Mouse (Mus musculus) left cerebral cortex, adult 9 months (tissue): Measurements from ENCODE around the gene Fam83c.

Source experiments
- DNase-seq, 2 experiments: peaks; one replicate each; pipeline ENCODE4 v3.0.0; 2022; ENCODE audit warnings: low spot score in 2 of 2

Gene Fam83c

DNA sequence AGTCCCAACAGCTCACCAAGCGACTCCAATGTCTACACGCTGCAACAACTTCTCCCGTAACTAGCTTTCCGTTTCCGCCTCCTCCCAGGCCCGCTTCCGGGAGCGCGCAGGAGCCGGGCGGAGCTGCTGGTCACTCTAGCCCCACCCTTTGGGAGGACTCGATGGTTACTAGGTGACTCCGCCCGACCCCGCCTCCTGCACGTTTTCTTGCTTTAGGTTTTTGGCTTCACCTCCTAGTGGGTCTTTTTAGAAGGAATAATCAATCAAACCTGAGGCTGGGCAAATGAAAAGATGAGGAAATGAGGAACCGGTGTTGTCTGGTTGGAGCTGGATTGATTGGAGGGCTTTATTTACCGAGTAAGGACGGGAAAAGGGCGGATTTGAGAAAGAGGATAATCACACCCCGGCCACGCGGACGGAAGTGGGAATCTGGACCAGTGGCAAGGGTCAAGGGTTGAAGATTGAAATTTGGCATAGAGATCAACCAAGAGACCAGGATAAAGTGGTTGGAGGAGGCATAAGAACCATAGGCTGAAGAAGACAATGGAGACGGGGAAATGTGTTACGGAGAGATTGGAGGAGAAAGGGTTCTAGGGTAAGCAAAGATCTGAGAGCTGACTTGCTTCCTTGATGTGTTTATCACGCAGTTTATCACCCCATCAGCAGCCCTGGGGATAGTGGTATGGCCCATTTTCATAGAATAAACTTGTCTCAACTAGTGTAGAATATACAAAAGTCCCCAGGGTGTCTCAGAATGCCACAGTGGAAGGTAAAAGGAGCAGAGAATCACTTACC, 7.8 kb downstream of the Fam83c start, which contains the start of gene Eif6:
Gene Eif6 (minus strand): TSS at position 296 of the 795 bp plus-strand sequence.
- peak in 1 of 2 experiments; percentile 80 for DNase-seq

GRCm38 (mm10) chr2:155825904-155826629, 8.6 kb downstream of the Fam83c start:
- no peak for DNase-seq

GRCm38 (mm10) chr2:155823722-155824121, 10.9 kb downstream of the Fam83c start:
- no peak for DNase-seq

DNA sequence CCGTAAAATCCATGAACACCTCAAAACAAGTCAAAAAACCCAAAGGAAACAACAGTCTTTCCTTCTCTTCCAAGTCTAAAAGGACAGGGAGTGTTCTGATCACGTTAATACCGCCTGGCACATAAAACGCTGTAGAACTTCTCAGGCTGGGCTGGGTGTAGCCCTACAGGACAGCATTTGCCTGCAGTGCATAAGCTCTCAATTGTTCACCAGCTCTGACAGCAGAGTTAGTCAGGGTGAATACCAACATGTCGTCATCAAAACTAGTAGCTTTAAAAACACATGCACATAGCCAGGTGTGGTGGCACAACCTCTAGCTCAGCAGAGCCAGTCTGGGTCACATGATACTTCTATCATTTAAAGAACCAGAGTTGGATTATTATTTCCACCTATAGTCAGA, 13.9 kb downstream of the Fam83c start:
- DNase-seq, result no peak

DNA sequence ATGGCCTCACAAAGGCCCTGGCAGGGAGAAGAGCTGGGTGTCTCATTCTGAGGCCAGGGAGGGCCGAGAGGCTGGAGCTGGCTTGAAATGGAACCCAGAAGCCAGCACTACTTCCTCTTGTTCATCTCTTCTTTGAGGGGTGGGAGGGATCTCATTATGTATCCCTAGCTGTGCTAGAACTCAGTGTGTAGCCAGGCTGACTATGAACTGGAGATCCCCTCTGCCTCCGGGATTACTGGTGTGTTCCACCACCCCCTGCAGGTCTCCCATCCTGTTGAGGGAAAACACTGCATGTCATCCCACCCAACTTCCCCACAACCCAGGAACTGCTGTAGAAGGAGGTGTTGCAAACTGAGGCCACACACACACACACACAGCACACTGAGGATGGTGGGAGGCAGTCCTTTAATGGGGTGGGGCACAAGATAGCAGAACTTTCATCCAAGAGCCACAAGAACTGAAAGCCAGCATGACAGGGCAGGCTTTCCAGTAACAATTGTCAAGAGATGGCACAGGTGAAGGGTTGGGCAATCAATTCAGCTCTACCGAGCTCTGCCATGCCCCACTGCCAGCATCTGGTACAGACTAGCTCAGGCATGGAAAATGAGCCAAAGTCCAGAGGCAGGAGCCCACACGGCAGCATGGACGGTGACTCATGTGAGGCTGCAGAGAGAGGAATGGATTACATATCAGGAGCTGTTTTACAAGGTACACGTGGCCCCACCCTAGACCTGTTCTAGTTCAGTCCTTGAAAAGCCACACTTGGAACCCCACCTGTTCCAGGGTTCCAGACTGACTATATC, 15.0 kb downstream of the Fam83c start:
- DNase-seq, result no peak

- no peak for DNase-seq
Measured at GRCm38 (mm10) chr2:155819392-155819448, 15.4 kb downstream of the Fam83c start, which contains the start of gene BC029722. Gene BC029722, minus strand, starts transcription at chr2:155819426.

DNA sequence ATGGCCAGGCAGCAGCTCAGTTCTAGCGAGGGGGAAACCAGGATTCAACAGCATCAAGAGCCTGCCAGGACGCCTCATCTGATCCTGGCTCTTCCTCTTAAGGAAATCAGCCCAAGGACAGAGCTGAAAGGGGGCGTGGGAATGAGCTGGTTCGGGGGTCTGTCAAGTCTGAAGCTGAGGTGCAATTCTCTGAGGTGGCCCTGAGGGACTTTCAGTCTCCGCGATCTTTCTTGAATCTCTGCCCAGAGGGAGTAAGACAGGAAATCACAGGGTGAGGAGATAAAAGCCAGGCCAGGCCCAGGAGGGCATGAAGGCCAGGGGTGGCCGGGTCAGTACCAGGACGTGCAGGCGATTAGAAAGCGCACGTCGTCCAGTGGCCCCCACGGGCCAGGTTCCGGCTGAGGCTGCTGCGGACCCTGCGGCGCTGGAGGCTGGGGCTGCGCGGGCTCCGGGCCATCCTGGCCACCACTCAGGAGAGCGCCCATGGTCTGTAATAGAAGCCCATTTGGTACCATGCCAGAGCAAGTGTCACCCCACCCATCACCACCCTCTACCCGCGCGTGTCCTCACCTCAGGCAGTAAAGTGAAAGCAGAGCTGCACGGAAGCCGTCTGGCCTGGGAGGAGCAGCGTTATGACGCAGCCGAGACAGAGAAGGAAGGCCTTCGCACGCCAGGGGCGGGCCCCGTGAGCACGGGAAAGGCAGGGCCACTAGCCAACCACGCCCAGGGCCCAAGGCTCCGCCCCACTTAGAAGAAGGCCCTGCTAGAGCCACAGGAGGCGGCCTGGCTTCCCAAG, 15.9 kb downstream of the Fam83c start:
- peak; percentile 88 to 96 for DNase-seq

DNA sequence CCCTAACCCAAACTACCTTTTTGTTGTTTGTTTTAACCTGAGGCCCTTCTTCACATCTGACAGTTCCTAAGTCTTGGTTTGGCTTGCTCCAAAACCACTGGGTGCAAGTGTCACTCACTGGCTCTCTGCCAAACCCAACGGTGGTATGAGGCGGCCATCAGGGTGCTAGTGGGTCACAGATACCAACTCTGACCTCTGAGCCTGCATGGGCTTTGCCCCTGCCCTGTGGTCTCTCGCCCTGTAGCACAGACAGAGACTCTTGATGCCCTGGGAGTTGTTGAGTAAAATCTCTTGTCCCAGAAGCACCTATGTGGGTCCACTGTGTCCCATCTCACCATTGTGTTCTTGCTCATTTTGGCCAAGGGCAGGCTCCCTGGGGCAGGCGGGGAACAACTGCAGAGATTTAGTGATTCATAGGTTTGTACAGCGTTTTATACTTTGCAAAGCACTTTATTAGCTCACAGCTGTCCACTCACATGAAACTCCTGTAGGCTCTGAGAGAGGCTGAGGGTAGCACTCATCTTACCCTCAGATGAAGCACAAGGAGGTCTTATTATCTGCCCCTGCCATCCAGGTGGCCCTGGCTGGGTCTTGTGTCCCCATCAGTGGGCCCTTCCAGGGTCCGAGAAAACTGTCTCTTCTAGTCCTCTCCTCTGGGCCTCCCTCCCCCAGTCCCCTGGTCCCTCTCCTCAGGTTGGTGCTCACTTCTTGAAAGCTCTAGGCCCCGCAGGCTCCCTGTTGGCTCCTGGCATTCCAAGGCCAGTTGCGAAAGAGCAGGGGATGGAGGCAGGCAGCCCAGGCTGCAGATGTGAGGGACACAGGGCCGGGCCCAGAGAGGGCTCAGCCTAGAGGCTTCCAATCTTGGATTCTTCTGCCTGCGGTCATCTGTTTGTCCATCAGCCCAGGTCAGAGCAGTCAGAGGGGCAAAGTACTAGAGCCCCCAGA, 17.1 kb downstream of the Fam83c start:
- no peak for DNase-seq

DNA sequence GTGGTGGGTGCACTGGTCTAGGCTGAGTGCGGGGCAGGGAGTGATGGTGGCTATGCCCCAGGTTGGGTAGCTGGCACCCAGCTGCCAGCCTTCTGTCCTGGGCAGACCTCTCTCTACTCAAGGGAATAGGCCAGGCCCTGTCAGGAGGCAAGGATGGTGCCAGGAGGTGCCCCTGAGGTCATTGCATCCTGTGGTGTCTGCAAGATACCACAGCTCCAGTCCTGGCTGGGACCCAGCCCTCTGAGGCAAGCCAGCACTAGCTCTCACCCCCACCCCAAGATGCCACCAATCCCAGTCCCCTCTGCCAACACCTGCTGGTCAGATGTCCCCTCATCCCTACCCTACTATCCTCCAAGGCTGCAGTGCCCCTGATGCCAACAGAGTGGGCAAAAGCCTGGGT, 18.5 kb downstream of the Fam83c start:
- DNase-seq, result no peak

- DNase-seq, result no peak
Measured at GRCm38 (mm10) chr2:155814829-155815228, 19.8 kb downstream of the Fam83c start.

GRCm38 (mm10) chr2:155812637-155813036, 22.0 kb downstream of the Fam83c start:
- DNase-seq, result no peak

- DNase-seq, result peak; percentile 65 to 95
Measured at GRCm38 (mm10) chr2:155811821-155812396, 22.7 kb downstream of the Fam83c start.

DNA sequence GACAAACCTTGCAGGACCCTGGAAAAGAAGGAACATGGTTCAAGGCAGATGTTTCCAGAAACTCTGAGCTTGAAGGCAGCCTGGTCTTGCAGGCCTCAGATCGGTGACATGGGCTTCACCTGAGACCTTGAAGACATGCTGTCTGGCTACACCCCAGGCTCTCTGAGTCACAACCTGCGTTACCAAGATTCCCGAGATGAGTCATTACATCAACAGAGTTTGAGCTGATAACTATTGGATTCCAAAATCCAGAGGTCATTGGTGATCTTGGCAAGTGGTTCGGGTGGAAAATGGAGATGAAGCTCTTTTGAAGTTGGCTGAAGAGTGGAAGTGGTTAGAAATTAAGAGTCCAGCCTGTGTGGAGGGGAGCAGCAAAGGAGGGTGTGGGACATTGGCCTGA, 25.0 kb downstream of the Fam83c start:
- DNase-seq, result no peak

DNA sequence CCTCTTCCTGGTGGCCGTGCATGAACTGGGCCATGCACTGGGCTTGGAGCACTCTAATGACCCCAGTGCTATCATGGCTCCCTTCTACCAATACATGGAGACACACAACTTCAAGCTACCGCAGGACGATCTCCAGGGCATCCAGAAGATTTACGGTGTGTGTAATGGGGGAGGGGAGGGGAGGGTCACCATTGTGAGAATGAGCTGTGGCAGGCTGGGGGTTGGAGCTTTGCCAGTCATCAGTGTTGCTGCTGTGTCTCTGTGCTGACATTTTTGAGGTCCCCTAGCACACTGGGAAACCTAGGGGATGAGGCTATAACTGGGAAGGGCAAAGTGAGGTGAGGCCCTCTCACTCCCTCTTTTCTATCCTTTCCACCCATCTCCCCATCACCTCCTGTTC, 27.2 kb downstream of the Fam83c start:
- DNase-seq, result no peak

GRCm38 (mm10) chr2:155806548-155806947, 28.1 kb downstream of the Fam83c start:
- no peak for DNase-seq

DNA sequence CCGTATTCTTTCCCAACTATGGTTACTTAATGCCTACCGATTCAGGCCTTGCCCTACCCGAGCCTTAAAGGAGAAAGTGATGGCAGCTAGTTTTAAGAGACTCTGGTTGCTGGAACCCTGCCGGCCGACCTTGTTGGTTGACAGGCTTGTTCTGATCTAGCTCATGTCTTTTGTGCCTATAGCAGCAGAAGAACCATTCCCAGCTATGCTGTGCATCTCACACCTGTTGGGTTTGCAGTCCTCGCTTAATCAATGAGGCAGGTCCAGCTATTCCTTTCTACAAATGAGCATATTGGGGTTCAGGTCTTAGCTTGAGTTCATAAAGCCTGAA, 28.8 kb downstream of the Fam83c start:
- DNase-seq, result no peak

DNA sequence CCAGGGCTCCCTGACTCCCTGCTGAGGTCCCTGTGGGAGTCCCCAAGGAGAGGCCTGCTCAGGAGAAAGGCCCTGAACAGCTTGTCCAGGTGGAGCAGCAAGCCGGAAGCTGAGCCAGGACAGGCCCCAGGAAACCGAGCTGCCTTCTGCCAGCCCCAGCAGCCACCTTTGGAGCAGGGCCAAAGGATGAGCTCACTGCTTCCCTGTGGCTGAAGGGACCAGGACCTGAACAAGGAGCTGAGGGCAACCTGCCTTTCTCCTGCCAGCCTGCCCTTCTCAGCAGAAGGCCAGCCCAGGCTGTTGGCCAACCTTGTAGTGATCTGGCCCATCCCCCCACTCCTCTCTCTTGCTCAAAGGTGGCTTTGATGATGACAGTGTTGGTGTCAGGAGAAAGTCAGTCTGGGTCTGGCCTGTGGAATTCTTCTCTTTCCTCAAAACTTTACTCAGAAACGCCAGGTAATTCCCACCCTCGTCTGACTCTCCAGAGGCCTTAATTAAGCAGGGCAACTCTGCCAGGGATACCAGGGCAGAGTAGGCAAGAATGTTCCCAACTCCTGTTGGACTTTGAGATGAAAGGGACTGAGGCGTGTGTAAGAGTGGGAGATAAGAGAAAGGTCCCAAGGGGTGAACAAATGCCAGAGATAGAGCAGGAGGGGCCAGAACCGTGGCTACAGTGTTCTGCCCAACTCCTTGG, 29.3 kb downstream of the Fam83c start:
- no peak for DNase-seq

- no peak for DNase-seq
Measured at GRCm38 (mm10) chr2:155804053-155804452, 30.6 kb downstream of the Fam83c start.

DNA sequence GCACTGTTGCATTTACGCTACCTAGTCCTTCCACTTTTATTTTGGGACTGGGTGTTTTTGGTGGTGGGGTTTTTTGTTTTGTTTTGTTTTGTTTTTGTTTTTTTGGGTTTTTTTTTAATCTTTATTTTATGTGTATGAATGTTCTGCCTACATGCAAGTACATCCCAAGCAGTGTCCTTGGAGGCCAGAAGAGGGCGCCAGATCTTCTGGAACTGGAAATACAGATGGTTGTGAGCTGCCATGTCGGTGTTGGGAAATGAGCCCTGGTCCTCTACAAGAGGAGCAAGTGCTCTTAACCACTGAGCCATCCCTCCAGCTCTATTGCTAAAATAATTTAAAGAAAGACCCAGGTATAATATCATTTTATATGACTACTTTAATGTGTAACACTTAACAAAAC, 31.9 kb downstream of the Fam83c start:
- DNase-seq, result no peak

DNA sequence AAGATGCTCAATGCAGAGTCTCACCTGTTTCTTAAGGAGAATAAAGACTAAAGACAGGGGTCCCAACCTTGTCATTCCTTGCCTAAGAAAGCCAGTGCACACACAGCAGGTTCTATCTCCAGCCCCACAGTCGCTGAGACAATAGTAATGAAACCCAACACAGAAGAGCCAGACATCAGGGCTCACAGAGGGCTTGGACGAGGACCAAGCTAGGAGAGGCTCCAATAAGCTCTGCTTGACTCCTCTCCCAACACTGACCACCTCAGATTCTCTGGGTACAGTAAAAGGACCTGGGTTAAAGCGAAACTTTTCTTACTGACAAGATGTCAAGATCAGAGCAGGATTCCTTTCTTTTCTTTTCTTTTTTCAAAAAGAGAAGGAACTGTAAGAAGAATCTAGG, 36.0 kb downstream of the Fam83c start:
- DNase-seq, result no peak
